Mouse (Mus musculus) ZHBTc4 (cell line): ENCODE measurements around the gene Cacna1e.

Experiments used
- DNase-seq: peaks from one replicate; pipeline ENCODE4 v3.0.0-alpha.2; 2011; ENCODE audit warnings: low read depth, low spot score

Cacna1e gene

GRCm38 (mm10) chr1:154786243-154786669 lies 98.0 kb downstream of the Cacna1e start:
- peak; percentile 81 for DNase-seq

DNA sequence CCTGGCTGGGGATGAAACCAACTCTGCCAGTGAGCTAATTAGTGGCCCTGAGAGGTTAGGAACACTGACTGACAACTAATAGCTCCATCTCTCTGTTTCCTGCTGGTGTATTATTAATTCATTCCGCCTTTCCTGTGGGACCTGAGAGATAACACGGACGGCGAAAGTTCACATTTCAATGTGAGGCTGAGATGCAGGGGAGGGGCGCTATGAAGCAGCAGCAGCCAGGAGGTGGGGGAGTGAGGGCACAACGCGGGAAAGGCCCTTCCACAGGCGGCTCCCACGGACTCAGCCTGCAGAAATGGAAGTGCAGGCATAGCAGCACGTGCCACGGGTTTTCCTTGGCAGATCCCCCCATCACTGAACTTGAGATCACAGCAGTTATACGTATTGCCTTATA lies 99.4 kb downstream of the Cacna1e start:
- DNase-seq, result no peak

GRCm38 (mm10) chr1:154783521-154783920 lies 100.8 kb downstream of the Cacna1e start:
- DNase-seq, result no peak

- DNase-seq, result no peak
These were observed 104.3 kb downstream of the Cacna1e start for GRCm38 (mm10) chr1:154779908-154780514.

DNA sequence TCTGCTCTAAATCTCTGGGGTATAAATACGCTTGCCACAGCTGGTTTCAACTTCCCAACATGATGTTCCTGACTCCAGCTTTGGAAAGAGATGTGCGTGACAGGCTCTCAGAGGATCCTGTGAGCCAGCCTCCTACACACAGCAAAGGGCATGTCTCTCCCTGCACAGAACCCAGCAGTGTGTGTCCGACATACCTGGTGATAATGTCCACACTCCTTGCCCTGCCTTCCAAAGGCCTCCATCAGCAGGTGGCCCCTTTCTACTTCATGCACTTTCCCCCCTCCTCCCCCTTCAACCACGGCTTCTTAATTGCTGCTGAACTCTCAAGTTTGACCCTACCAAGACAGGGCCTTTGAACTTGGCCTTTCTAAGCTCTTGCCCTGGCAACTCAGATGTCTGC lies 108.0 kb downstream of the Cacna1e start:
- no peak for DNase-seq

DNA sequence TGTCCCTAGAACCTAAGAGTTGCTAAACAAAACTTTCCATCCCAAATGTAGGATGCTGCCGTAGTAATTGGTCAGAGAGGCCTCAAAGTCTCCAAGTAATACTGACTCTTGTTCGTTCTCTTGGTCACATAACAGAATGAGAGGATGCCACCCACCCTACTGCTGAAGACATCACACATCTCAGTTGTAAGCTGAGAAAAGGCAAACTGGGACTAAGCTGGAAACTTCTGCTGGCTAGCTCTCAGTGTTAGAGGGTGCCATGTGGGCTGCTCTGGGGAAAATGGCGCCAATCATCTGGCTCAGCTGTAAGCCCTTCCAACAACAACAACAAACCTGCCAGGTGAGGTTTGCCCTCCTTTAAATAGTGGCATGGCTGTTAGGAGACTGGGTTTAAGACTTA lies 109.8 kb downstream of the Cacna1e start:
- no peak for DNase-seq

- DNase-seq, result no peak
These were observed 113.2 kb downstream of the Cacna1e start for GRCm38 (mm10) chr1:154771111-154771510.

GRCm38 (mm10) chr1:154770542-154770941 lies 113.8 kb downstream of the Cacna1e start:
- DNase-seq, result no peak

- DNase-seq, result no peak
These were observed 121.2 kb downstream of the Cacna1e start for GRCm38 (mm10) chr1:154763132-154763531.

DNA sequence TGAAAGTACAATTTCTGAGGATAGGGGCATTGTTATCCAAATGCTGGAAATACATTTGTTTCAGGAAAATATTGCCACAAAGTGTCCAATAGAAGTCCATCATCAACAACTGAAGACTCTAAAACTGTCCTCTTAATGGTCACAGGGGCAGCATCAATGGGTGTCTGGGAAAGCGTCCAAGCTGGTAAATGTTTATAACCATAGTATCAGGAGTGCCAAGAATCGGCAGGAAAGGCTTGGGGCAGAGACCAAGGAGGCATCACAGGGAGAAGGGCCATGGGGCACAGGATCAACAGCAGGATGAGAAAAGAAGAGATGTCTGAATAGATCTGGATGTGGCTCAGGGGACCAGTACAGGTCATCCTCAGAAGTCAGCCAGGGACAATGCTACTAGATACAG lies 132.2 kb downstream of the Cacna1e start:
- DNase-seq, result no peak

DNA sequence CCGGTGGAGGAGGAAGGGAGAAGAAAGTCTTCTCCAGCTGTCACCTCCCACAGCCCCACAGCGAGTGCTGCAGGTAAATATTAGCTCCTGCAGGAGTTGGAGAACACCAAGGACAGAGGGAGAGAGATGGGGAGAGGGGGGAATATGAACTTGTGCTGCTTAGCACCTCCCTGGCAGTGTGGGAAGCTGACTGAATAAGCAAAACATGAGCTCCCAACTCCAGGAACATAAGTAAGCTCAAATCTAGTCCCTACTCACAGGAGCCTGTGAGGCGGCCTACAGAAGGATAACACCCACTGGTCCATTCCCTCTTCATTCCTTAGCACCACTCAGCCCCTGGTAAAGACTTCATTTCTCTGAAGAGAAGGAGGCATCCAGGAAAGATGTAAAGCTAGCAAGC lies 135.8 kb downstream of the Cacna1e start:
- no peak for DNase-seq

DNA sequence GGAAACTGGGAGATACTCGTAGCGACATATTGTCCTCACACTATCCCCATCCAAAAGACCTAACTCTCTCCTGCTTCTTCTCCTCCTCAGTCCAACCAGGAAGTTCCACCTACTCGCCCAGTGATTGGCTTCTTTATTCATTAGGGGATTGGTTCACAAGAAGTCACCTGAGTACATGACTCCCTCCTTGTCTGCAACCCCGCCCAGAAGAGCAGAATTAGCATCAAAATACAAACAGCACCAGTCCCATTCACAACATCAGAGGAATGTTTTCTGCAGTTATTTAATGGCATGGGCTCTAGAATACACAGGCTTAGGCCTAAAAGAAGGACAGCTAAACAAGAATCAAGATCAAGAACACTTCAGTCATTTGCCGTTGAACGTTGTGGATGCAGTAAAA lies 139.1 kb downstream of the Cacna1e start:
- peak; percentile 66 for DNase-seq

GRCm38 (mm10) chr1:154730411-154730961 lies 153.8 kb downstream of the Cacna1e start:
- no peak for DNase-seq

DNA sequence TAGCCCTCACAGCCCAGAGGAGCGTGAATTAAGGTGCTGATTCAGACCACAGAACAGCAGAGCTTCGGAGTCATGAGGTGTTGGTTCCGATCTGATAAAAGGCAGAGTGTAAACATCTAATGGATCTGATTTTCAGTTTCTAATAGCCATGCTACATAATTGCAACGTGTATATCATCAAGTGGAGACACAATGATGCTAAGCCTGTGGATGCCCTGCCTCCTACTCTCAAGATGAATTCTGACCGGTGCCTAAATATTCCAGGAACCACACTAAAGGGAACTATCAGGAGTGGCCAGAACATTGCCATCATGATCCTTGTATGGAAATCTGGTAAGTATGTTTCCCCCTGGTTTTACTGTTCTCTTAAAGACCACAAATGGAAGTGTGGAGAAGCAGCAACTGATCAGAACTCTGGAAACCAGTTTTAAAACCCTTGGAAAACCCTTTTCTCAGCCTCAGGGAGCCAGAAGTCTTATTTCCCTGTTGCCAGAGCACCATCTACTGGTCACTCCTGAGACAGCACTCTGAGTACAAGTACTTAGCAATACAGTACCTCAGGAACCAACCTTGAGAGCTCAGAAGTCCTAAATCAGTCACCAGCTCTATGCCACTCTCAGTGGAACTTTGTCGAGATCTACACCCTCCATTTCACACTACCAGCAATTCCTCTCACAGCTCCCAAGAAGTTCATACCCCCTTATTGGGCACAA lies 154.9 kb downstream of the Cacna1e start:
- peak; percentile 84 for DNase-seq

GRCm38 (mm10) chr1:154728682-154729081 lies 155.6 kb downstream of the Cacna1e start:
- peak; percentile 54 for DNase-seq

GRCm38 (mm10) chr1:154727696-154728095 lies 156.6 kb downstream of the Cacna1e start:
- DNase-seq, result no peak

DNA sequence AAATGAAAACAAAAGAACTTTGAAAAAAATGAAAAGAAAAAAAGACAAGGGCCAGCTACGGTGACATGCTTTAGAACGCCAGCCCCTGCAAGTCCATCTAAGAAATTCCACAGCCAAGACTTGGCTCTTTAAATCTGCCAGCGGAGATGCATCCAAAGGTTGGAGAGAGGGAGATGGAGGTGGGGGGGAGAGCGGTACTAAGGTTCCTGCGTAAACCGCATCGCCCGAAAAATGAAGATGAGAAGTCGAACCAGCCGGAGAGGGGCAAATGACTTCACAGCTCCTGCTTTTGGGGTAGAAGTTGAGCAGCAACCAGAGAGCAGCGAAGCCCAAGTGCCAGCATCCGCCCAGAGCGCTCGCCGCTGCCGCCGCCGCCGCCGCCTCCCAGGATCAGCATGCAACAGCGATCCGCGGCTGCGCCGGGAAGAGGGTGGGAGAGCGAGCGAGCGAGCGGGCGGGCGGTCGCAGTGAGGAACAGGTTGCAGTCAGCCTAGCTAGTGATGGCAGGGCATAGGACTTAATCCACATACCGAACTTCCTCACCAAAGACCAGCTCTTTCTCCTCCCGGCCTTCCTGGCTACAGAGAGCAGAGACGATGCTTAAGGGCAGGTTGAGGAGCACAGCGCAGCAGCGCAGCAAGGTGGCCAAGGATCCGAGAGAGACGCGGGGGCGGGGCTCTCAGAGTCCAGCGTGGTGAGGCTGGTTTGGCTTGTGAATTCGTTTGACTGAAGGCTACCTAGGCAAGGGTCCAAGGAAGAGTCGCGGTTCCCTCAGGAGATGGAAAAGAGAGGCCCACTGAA lies 157.7 kb downstream of the Cacna1e start:
- peak; percentile 63 for DNase-seq

DNA sequence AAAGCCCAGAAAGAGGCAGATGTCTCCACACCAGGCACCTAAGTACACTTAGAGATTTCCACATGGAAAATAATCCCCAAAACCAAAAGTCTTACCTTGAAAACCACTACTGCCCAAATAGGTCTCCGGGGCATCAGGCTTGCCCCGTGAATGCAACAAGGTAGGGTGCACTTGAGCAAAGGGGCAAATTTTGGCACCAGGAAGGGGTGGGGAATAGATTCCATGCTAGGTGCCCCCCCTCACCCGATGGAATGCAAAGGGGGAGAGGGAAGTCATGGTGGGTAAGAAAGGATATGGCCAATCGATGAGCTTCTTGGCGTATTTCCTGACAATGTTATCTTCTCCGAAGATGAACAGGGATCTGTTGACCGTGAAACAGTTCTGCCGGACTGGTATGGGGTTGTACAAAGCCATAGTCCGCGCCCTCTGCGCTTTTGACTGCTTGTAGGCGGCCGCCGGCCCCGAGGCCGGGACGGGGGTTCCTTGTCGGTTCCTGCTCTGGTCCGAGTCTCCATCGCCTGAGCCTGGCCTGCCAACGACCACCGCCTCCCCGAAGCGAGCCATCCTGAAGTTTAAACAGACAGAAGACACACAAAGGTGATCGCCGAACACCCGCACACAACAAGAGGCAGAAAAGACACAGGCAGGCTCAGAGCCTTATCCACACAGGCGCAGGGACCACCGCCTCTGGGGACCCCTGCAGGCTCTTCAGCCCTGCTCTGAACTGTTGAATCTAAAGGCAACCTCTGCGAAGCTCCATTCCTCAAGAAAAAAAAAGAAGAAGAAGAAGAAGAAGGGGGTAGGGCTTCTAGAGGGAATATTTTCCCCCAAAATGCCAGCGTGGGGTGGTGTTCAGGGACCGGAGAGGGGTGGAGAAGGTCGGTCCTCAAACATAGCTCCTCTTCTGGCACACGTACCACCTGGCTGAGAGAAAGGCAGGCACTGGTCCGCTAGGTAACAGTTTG lies 158.7 kb downstream of the Cacna1e start:
- DNase-seq, result peak; percentile 22

GRCm38 (mm10) chr1:154723537-154724286 lies 160.6 kb downstream of the Cacna1e start:
- DNase-seq, result peak; percentile 69

GRCm38 (mm10) chr1:154723078-154723477 lies 161.2 kb downstream of the Cacna1e start:
- DNase-seq, result peak; percentile 12
